Mouse (Mus musculus): ENCODE results near the gene Slc3a2.

DNA sequence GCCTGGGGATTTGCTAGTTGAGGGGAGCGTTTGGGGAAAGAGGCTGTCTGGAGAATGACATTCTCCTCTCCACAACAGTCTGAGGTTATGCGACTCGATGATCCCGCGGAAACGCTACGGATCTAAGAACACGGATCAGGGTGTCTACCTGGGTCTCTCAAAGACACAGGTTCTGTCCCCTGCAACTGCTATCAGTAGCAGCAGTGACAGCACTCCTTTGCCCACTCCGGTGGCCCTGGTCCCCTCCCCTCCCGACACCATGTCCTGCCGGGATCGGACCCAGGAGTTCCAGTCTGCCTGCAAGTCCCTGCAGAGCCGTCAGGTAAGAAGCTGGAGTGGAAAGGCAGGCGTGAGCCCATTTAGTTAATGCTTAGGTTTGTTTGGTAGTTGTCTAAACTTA lies 19.0 kb upstream of the Slc3a2 start:
- TF ChIP-seq CTCF (IDR thresholded peaks at IDR 0.05; ENCODE audit: borderline replicate concordance, control insufficient read depth, extremely low read depth, insufficient read depth, low read length, poor library complexity) (no peak), POLR2A (IDR thresholded peaks at IDR 0.05; ENCODE audit: control insufficient read depth, extremely low read depth, insufficient read depth, low read length, poor library complexity) (no peak)
